Mouse (Mus musculus): Measurements from ENCODE around the gene Ppil1. TPM values are rescaled to one million over a fixed set of nuclear protein-coding genes. Genes with fewer than 3 reads are reported as not detected.

The Ppil1 gene
- polyA plus RNA-seq, 1 experiment from 2014 or later: 134 TPM

GRCm38 (mm10) chr17:29293807-29294605, 30.0 kb upstream of the Ppil1 start:
- no peak overlapping the region for H3K4me3 ChIP-seq (ENCODE audit: low read depth, low read length)
- H3K27ac ChIP-seq (ENCODE audit: low read length): no peak overlapping the region
- H3K9ac ChIP-seq (replicated peaks; ENCODE audit: low read depth, low read length): no peak overlapping the region
- ATAC-seq (ENCODE audit: insufficient number of reproducible peaks, insufficient read depth, low FRiP score, low read depth): no peak
- H3K27me3 ChIP-seq (ENCODE audit: control insufficient read depth, insufficient read depth, low read length): no peaks in the 10 kb centered on the region
- no peaks in the 10 kb centered on the region for H3K9me3 ChIP-seq (ENCODE audit: control insufficient read depth, low read depth, low read length)
- peaks cover 6% of the 10 kb centered on the region for H3K36me3 ChIP-seq (ENCODE audit: control insufficient read depth, insufficient read depth, low read length)
- no peaks in the 10 kb centered on the region for H3K4me1 ChIP-seq (ENCODE audit: control insufficient read depth, insufficient read depth, low read length)
- H3K4me2 ChIP-seq (replicated peaks; ENCODE audit: low read depth, low read length): no peak overlapping the region
- WGBS: 67% methylated on average over 9 of the region's 9 CpGs

GRCm38 (mm10) chr17:29292996-29293395, 29.0 kb upstream of the Ppil1 start:
- Histone ChIP-seq H3K27ac (ENCODE audit: low read length) (no peak overlapping the region), H3K4me3 (ENCODE audit: low read depth, low read length) (no peak overlapping the region), H3K9me3 (ENCODE audit: control insufficient read depth, low read depth, low read length) (no peaks in the 10 kb centered on the region), H3K36me3 (ENCODE audit: control insufficient read depth, insufficient read depth, low read length) (peaks cover 8% of the 10 kb centered on the region), H3K4me2 (replicated peaks; ENCODE audit: low read depth, low read length) (no peak overlapping the region), H3K9ac (replicated peaks; ENCODE audit: low read depth, low read length) (no peak overlapping the region), H3K27me3 (ENCODE audit: control insufficient read depth, insufficient read depth, low read length) (no peaks in the 10 kb centered on the region), H3K4me1 (ENCODE audit: control insufficient read depth, insufficient read depth, low read length) (no peaks in the 10 kb centered on the region)
- 65% methylated on average over 3 of the region's 3 CpGs for WGBS
- ATAC-seq (ENCODE audit: insufficient number of reproducible peaks, insufficient read depth, low FRiP score, low read depth): no peak

GRCm38 (mm10) chr17:29291793-29292192, 27.8 kb upstream of the Ppil1 start:
- H3K4me1 ChIP-seq (ENCODE audit: control insufficient read depth, insufficient read depth, low read length): no peaks in the 10 kb centered on the region
- ATAC-seq (ENCODE audit: insufficient number of reproducible peaks, insufficient read depth, low FRiP score, low read depth): no peak

GRCm38 (mm10) chr17:29282216-29282952, 18.4 kb upstream of the Ppil1 start:
- WGBS: 73% methylated on average over 21 of the region's 21 CpGs
- no peaks in the 10 kb centered on the region for H3K27me3 ChIP-seq (ENCODE audit: control insufficient read depth, insufficient read depth, low read length)
- H3K36me3 ChIP-seq (ENCODE audit: control insufficient read depth, insufficient read depth, low read length): peaks cover 13% of the 10 kb centered on the region
- ATAC-seq (ENCODE audit: insufficient number of reproducible peaks, insufficient read depth, low FRiP score, low read depth): no peak
- peak overlapping the region; percentile 39; the same call in 1 of the 2 replicates for H3K27ac ChIP-seq (ENCODE audit: low read length)
- no peak overlapping the region for H3K4me3 ChIP-seq (ENCODE audit: low read depth, low read length)
- H3K9me3 ChIP-seq (ENCODE audit: control insufficient read depth, low read depth, low read length): no peaks in the 10 kb centered on the region
- H3K4me2 ChIP-seq (replicated peaks; ENCODE audit: low read depth, low read length): no peak overlapping the region
- H3K4me1 ChIP-seq (ENCODE audit: control insufficient read depth, insufficient read depth, low read length): no peaks in the 10 kb centered on the region
- H3K9ac ChIP-seq (replicated peaks; ENCODE audit: low read depth, low read length): no peak overlapping the region

More at GRCm38 (mm10) chr17:29291793-29292192, 27.8 kb upstream of the Ppil1 start:
- Histone ChIP-seq H3K4me2 (replicated peaks; ENCODE audit: low read depth, low read length) (no peak overlapping the region), H3K27ac (ENCODE audit: low read length) (no peak overlapping the region), H3K4me3 (ENCODE audit: low read depth, low read length) (no peak overlapping the region), H3K27me3 (ENCODE audit: control insufficient read depth, insufficient read depth, low read length) (no peaks in the 10 kb centered on the region), H3K36me3 (ENCODE audit: control insufficient read depth, insufficient read depth, low read length) (peaks cover 5% of the 10 kb centered on the region), H3K9ac (replicated peaks; ENCODE audit: low read depth, low read length) (no peak overlapping the region), H3K9me3 (ENCODE audit: control insufficient read depth, low read depth, low read length) (no peaks in the 10 kb centered on the region)
- 83% methylated on average over 7 of the region's 7 CpGs for WGBS

GRCm38 (mm10) chr17:29281541-29281940, 17.6 kb upstream of the Ppil1 start:
- H3K27ac ChIP-seq (ENCODE audit: low read length): 0 out of 2 replicates have a peak overlapping the region, but pooled peaks have one; percentile 39
- no peak overlapping the region for H3K4me2 ChIP-seq (replicated peaks; ENCODE audit: low read depth, low read length)
- no peaks in the 10 kb centered on the region for H3K27me3 ChIP-seq (ENCODE audit: control insufficient read depth, insufficient read depth, low read length)
- no peaks in the 10 kb centered on the region for H3K9me3 ChIP-seq (ENCODE audit: control insufficient read depth, low read depth, low read length)
- no peak for ATAC-seq (ENCODE audit: insufficient number of reproducible peaks, insufficient read depth, low FRiP score, low read depth)
- no peak overlapping the region for H3K9ac ChIP-seq (replicated peaks; ENCODE audit: low read depth, low read length)
- WGBS: 87% methylated on average over 5 of the region's 5 CpGs
- H3K4me1 ChIP-seq (ENCODE audit: control insufficient read depth, insufficient read depth, low read length): no peaks in the 10 kb centered on the region
- H3K4me3 ChIP-seq (ENCODE audit: low read depth, low read length): no peak overlapping the region
- H3K36me3 ChIP-seq (ENCODE audit: control insufficient read depth, insufficient read depth, low read length): peaks cover 13% of the 10 kb centered on the region

- ATAC-seq (ENCODE audit: insufficient number of reproducible peaks, insufficient read depth, low FRiP score, low read depth): no peak
- Histone ChIP-seq H3K4me2 (replicated peaks; ENCODE audit: low read depth, low read length) (no peak overlapping the region), H3K36me3 (ENCODE audit: control insufficient read depth, insufficient read depth, low read length) (peaks cover 13% of the 10 kb centered on the region), H3K9ac (replicated peaks; ENCODE audit: low read depth, low read length) (no peak overlapping the region), H3K27me3 (ENCODE audit: control insufficient read depth, insufficient read depth, low read length) (no peaks in the 10 kb centered on the region), H3K4me3 (ENCODE audit: low read depth, low read length) (no peak overlapping the region), H3K9me3 (ENCODE audit: control insufficient read depth, low read depth, low read length) (no peaks in the 10 kb centered on the region), H3K27ac (ENCODE audit: low read length) (no peak overlapping the region), H3K4me1 (ENCODE audit: control insufficient read depth, insufficient read depth, low read length) (no peaks in the 10 kb centered on the region)
- WGBS: 89% methylated on average over 5 of the region's 5 CpGs
Observed at GRCm38 (mm10) chr17:29280422-29280821, 16.4 kb upstream of the Ppil1 start.

- Histone ChIP-seq H3K27me3 (ENCODE audit: control insufficient read depth, insufficient read depth, low read length) (no peaks in the 10 kb centered on the region), H3K9me3 (ENCODE audit: control insufficient read depth, low read depth, low read length) (no peaks in the 10 kb centered on the region), H3K4me3 (ENCODE audit: low read depth, low read length) (no peak overlapping the region), H3K36me3 (ENCODE audit: control insufficient read depth, insufficient read depth, low read length) (no peaks in the 10 kb centered on the region), H3K4me2 (replicated peaks; ENCODE audit: low read depth, low read length) (no peak overlapping the region), H3K9ac (replicated peaks; ENCODE audit: low read depth, low read length) (no peak overlapping the region), H3K27ac (ENCODE audit: low read length) (no peak overlapping the region), H3K4me1 (ENCODE audit: control insufficient read depth, insufficient read depth, low read length) (no peaks in the 10 kb centered on the region)
- WGBS: 82% methylated on average over 11 of the region's 11 CpGs
- no peak for ATAC-seq (ENCODE audit: insufficient number of reproducible peaks, insufficient read depth, low FRiP score, low read depth)
Observed at GRCm38 (mm10) chr17:29273889-29274288, 9.9 kb upstream of the Ppil1 start.

GRCm38 (mm10) chr17:29273156-29273555, 9.2 kb upstream of the Ppil1 start:
- no peak for ATAC-seq (ENCODE audit: insufficient number of reproducible peaks, insufficient read depth, low FRiP score, low read depth)
- no peaks in the 10 kb centered on the region for H3K9me3 ChIP-seq (ENCODE audit: control insufficient read depth, low read depth, low read length)
- H3K27ac ChIP-seq (ENCODE audit: low read length): no peak overlapping the region
- H3K27me3 ChIP-seq (ENCODE audit: control insufficient read depth, insufficient read depth, low read length): no peaks in the 10 kb centered on the region
- H3K4me1 ChIP-seq (ENCODE audit: control insufficient read depth, insufficient read depth, low read length): 0 out of 2 replicates have a peak, but pooled peaks cover 1% of the 10 kb centered on the region
- no peak overlapping the region for H3K4me2 ChIP-seq (replicated peaks; ENCODE audit: low read depth, low read length)
- H3K4me3 ChIP-seq (ENCODE audit: low read depth, low read length): no peak overlapping the region
- no peaks in the 10 kb centered on the region for H3K36me3 ChIP-seq (ENCODE audit: control insufficient read depth, insufficient read depth, low read length)
- WGBS: 75% methylated on average over 7 of the region's 7 CpGs
- no peak overlapping the region for H3K9ac ChIP-seq (replicated peaks; ENCODE audit: low read depth, low read length)

All from stomach, embryonic 14.5 days (tissue).